Mouse (Mus musculus) CH12.LX (cell line): ENCODE data around the gene Cfdp1. TPM values are rescaled to one million over a fixed set of nuclear protein-coding genes. Genes with fewer than 3 reads are reported as not detected.

Experiments
- DNase-seq: peaks from one replicate; pipeline ENCODE4 v3.0.0-alpha.2; 2013; ENCODE audit errors: extremely low read depth
- H3K27ac ChIP-seq: 2 replicates; pipeline ENCODE4 v1.5.1; 2012; ENCODE audit warnings: low read depth, mild to moderate bottlenecking, control low read depth, moderate library complexity; ENCODE audit not compliant: insufficient read depth
- H3K27me3 ChIP-seq: replicated peaks from 2 replicates; pipeline ENCODE3; 2012; ENCODE audit warnings: inconsistent platforms
- H3K36me3 ChIP-seq, 2 experiments: replicated peaks in 1 of 2; 2 replicates each; pipeline versions ENCODE3 to v1.6.1; 2012; ENCODE audit warnings: inconsistent platforms in 1 of 2, low read length in 1 of 2, mild to moderate bottlenecking in 1 of 2, mixed read lengths in 1 of 2, moderate library complexity in 1 of 2; ENCODE audit not compliant: control insufficient read depth in 1 of 2, insufficient read depth in 1 of 2
- H3K4me1 ChIP-seq, 2 experiments: 2 replicates each; pipeline ENCODE4 v1.6.1; 2012; ENCODE audit warnings: inconsistent platforms in 1 of 2, moderate library complexity in 1 of 2; ENCODE audit not compliant: insufficient read depth in 2 of 2, control insufficient read depth in 1 of 2
- H3K4me2 ChIP-seq: 2 replicates; pipeline ENCODE4 v1.6.1; 2012; ENCODE audit warnings: low read depth, mild to moderate bottlenecking, control low read depth; ENCODE audit not compliant: poor library complexity, insufficient read depth, severe bottlenecking
- H3K4me3 ChIP-seq, 3 experiments: fragments of 150-350 bp in 1 of 3; sonication (generic) in 1 of 3; replicated peaks in 1 of 3; 2 replicates each; pipeline versions ENCODE3 to v1.5.1; 2011 to 2012; ENCODE audit warnings: low read depth in 2 of 3, low read length in 2 of 3, mild to moderate bottlenecking in 2 of 3, moderate library complexity in 2 of 3, control low read depth in 1 of 3, improper control_type of control experiment in 1 of 3, inconsistent platforms in 1 of 3, mixed read lengths in 1 of 3; ENCODE audit not compliant: poor library complexity in 1 of 3
- H3K79me2 ChIP-seq: replicated peaks from 2 replicates; pipeline ENCODE4 v1.6.1; 2012; ENCODE audit warnings: mild to moderate bottlenecking, moderate library complexity; ENCODE audit not compliant: control insufficient read depth, poor library complexity, insufficient read depth, severe bottlenecking; ENCODE audit errors: extremely low read depth
- H3K9ac ChIP-seq: 2 replicates; pipeline ENCODE4 v1.6.1; 2012; ENCODE audit warnings: low read depth, mild to moderate bottlenecking, control low read depth, moderate library complexity; ENCODE audit not compliant: insufficient read depth
- H3K9me3 ChIP-seq: replicated peaks from 2 replicates; pipeline ENCODE3; 2012; ENCODE audit warnings: low read length, inconsistent platforms, mixed read lengths
- CHD1 ChIP-seq: IDR thresholded peaks from 2 replicates; pipeline ENCODE4 v1.6.1; 2012; ENCODE audit warnings: low read depth, low read length, improper control_type of control experiment, inconsistent platforms
- CTCF ChIP-seq, 2 experiments: IDR thresholded peaks in 1 of 2; conservative IDR thresholded peaks in 1 of 2; 2 replicates each; pipeline ENCODE4 v1.5.1; 2011 to 2012; ENCODE audit warnings: low read depth in 2 of 2, low read length in 2 of 2, improper control_type of control experiment in 1 of 2, inconsistent platforms in 1 of 2, mild to moderate bottlenecking in 1 of 2, moderate library complexity in 1 of 2
- GABPA ChIP-seq: IDR thresholded peaks from 2 replicates; pipeline ENCODE4 v1.6.1; 2012; ENCODE audit warnings: low read depth, low read length, improper control_type of control experiment, inconsistent platforms; ENCODE audit not compliant: insufficient replicate concordance
- IRF4 ChIP-seq: IDR thresholded peaks from 2 replicates; pipeline ENCODE4 v1.6.1; 2014; ENCODE audit warnings: low read depth, mild to moderate bottlenecking, inconsistent platforms, low read length, improper control_type of control experiment
- JUN ChIP-seq: IDR thresholded peaks from 2 replicates; pipeline ENCODE4 v1.6.1; 2011; ENCODE audit warnings: low read depth, mild to moderate bottlenecking, low read length, improper control_type of control experiment, moderate library complexity; ENCODE audit not compliant: insufficient read depth
- MAFK ChIP-seq: IDR thresholded peaks from 2 replicates; pipeline ENCODE4 v1.6.1; 2011; ENCODE audit warnings: low read length, improper control_type of control experiment; ENCODE audit not compliant: insufficient replicate concordance
- MAX ChIP-seq: IDR thresholded peaks from 2 replicates; pipeline ENCODE4 v1.6.1; 2011; ENCODE audit warnings: low read length, improper control_type of control experiment
- MXI1 ChIP-seq: IDR thresholded peaks from 2 replicates; pipeline ENCODE4 v1.6.1; 2011; ENCODE audit warnings: mild to moderate bottlenecking, low read depth, low read length, improper control_type of control experiment
- NELFE ChIP-seq: IDR thresholded peaks from 2 replicates; pipeline ENCODE4 v1.6.1; 2011; ENCODE audit warnings: low read depth, low read length, improper control_type of control experiment
- RAD21 ChIP-seq: IDR thresholded peaks from 2 replicates; pipeline ENCODE4 v1.6.1; 2011; ENCODE audit warnings: low read depth, mild to moderate bottlenecking, low read length, improper control_type of control experiment, moderate library complexity
- SMC3 ChIP-seq: IDR thresholded peaks from 2 replicates; pipeline ENCODE4 v1.6.1; 2011; ENCODE audit warnings: low read depth, low read length, improper control_type of control experiment
- TCF12 ChIP-seq: IDR thresholded peaks from 2 replicates; pipeline ENCODE4 v1.6.1; 2014; ENCODE audit warnings: low read depth, mild to moderate bottlenecking, inconsistent platforms, low read length, improper control_type of control experiment
- UBTF ChIP-seq: IDR thresholded peaks from 2 replicates; pipeline ENCODE4 v1.6.1; 2012; ENCODE audit warnings: low read depth, mild to moderate bottlenecking, inconsistent platforms, low read length, improper control_type of control experiment, moderate library complexity
- USF1 ChIP-seq: IDR thresholded peaks from 2 replicates; pipeline ENCODE4 v1.6.1; 2014; ENCODE audit warnings: low read depth, mild to moderate bottlenecking, inconsistent platforms, low read length, improper control_type of control experiment
- ZKSCAN1 ChIP-seq: IDR thresholded peaks from 2 replicates; pipeline ENCODE4 v1.6.1; 2012; ENCODE audit warnings: low read depth, inconsistent platforms, low read length, improper control_type of control experiment, borderline replicate concordance
- ZMIZ1 ChIP-seq: IDR thresholded peaks from 2 replicates; pipeline ENCODE4 v1.6.1; 2012; ENCODE audit warnings: low read depth, mild to moderate bottlenecking, inconsistent platforms, low read length, improper control_type of control experiment
- ZNF384 ChIP-seq: IDR thresholded peaks from 2 replicates; pipeline ENCODE4 v1.6.1; 2012; ENCODE audit warnings: low read depth, low read length, improper control_type of control experiment, inconsistent platforms
- dilution Hi-C: fragments of 300-500 bp; cut with MboI; formaldehyde crosslinking; loops from 2 replicates; pipeline ENCODE4 v1.14.3; 2020; ENCODE audit warnings: low sequenced_read_pairs; ENCODE audit not compliant: extremely low pct_unique_long_range_greater_than_20kb, extremely low pct_ligation_motif_present
- in situ Hi-C: fragments of 300-500 bp; cut with MboI; formaldehyde crosslinking; loops from 3 replicates; pipeline ENCODE4 v1.14.3; 2019; ENCODE audit warnings: low sequenced_read_pairs, low pct_ligation_motif_present, low pct_unique_long_range_greater_than_20kb, mixed read lengths
- polyA plus RNA-seq: library from polyadenylated mRNA; unstranded; fragments of >175 nt; gene quantifications from 2 replicates; pipeline ENCODE4 v1.2.1, GENCODE M21; 2012; ENCODE audit warnings: low read depth; ENCODE audit not compliant: insufficient read length
- total RNA-seq, 2 experiments: library from RNA; depleted of rRNA; stranded (reverse); fragments of 300-350 nt in 1 of 2; fragments of >200 nt in 1 of 2; gene quantifications; 2 replicates each; pipeline ENCODE4 v1.2.3; 2012 to 2014

Gene Cfdp1
- total and polyA plus RNA-seq, 3 experiments: 113 to 210 (median 169) TPM

GRCm38 (mm10) chr8:111835540-111835939, 18.6 kb downstream of the Cfdp1 start:
- H3K27ac ChIP-seq: no peak overlapping the region
- H3K9ac ChIP-seq: no peak overlapping the region
- no peak overlapping the region for H3K4me2 ChIP-seq
- no peak overlapping the region for H3K4me3 ChIP-seq
- no peaks in the 10 kb centered on the region for H3K27me3 ChIP-seq
- peaks cover 34 to 86% of the 10 kb centered on the region in 2 experiments for H3K36me3 ChIP-seq
- in situ Hi-C loops (loop anchor here (10.0 kb wide), 2 partner anchors 101 to 131 kb away; no protein-coding TSS in a partner anchor), dilution Hi-C loops (no loop called here)
- peak in 1 of 2 experiments; percentile 60; a peak in 2 of 4 replicates for TF ChIP-seq CTCF (conservative IDR thresholded peaks at IDR 0.05 in 1 of 2, IDR thresholded peaks at IDR 0.05 in 1 of 2; ENCODE audit: low read depth in 2 of 2, low read length in 2 of 2)
- no peak for TF ChIP-seq MAX
- peak; percentile 44 for TF ChIP-seq RAD21
- peak; percentile 43 for TF ChIP-seq SMC3
- no peak for TF ChIP-seq UBTF
- H3K79me2 ChIP-seq: no peaks in the 10 kb centered on the region
- H3K9me3 ChIP-seq: no peaks in the 10 kb centered on the region
- H3K4me1 ChIP-seq: no peaks in the 10 kb centered on the region
- no peak for DNase-seq

GRCm38 (mm10) chr8:111834011-111834410, 20.1 kb downstream of the Cfdp1 start:
- Histone ChIP-seq H3K79me2 (no peaks in the 10 kb centered on the region), H3K27me3 (no peaks in the 10 kb centered on the region), H3K4me1 (no peaks in the 10 kb centered on the region), H3K36me3 (peaks cover 35 to 89% of the 10 kb centered on the region in 2 experiments), H3K27ac (no peak overlapping the region), H3K9ac (no peak overlapping the region), H3K4me2 (no peak overlapping the region), H3K4me3 (no peak overlapping the region)
- in situ Hi-C loops: loop anchor here (10.0 kb wide), 2 partner anchors 99 to 129 kb away; no protein-coding TSS in a partner anchor
- dilution Hi-C loops: no loop called here
- no peak for DNase-seq
- TF ChIP-seq JUN (no peak), ZKSCAN1 (no peak), MXI1 (no peak), ZMIZ1 (no peak), ZNF384 (no peak), USF1 (no peak), NELFE (no peak), GABPA (no peak), MAFK (no peak), CTCF (conservative IDR thresholded peaks at IDR 0.05 in 1 of 2, IDR thresholded peaks at IDR 0.05 in 1 of 2; ENCODE audit: low read depth in 2 of 2, low read length in 2 of 2) (no peak), TCF12 (no peak), IRF4 (no peak), CHD1 (no peak)
- TF ChIP-seq, all 38 proteins: peak for 0
- H3K9me3 ChIP-seq: no peaks in the 10 kb centered on the region
